8 mouse cellular contexts compared by ENCODE assay signal in genomic region chr5:65157412-65158381, GRCm38 (mm10). TPM values are rescaled to one million over a fixed set of nuclear protein-coding genes. Genes with fewer than 3 reads are reported as not detected.
DNase-seq lines count a peak whose midpoint lies in the region; ATAC-seq and TF ChIP-seq lines count a peak whose summit lies in the region.

No protein-coding gene starts in this region.

- no peaks in the 10 kb centered on the region for H3K9me3 ChIP-seq in kidney, postnatal 0 days (replicated peaks; ENCODE audit: low read length)

- peaks cover 7% of the 10 kb centered on the region; the same call in 1 of the 2 replicates for H3K4me1 ChIP-seq in kidney, postnatal 0 days (replicated peaks; ENCODE audit: insufficient read depth, low read length)

- no peaks in the 10 kb centered on the region for H3K27me3 ChIP-seq in kidney, postnatal 0 days (ENCODE audit: insufficient read depth, low read length)

- peak overlapping the region; percentile 37 for H3K4me2 ChIP-seq in kidney, postnatal 0 days (ENCODE audit: low read length)

- no peak overlapping the region for H3K4me3 ChIP-seq in kidney, postnatal 0 days (replicated peaks; ENCODE audit: low read depth, low read length)

- peak overlapping the region; percentile 84 for H3K27ac ChIP-seq in kidney, postnatal 0 days

- H3K36me3 ChIP-seq in kidney, postnatal 0 days (ENCODE audit: insufficient read depth, low read length), result 0 out of 2 replicates have a peak, but pooled peaks cover 6% of the 10 kb centered on the region

- peak; percentile 73 for TF ChIP-seq CTCF in kidney, postnatal 0 days (IDR thresholded peaks at IDR 0.05; ENCODE audit: low read depth)

- DNase-seq in ovary, postnatal 36 days (ENCODE audit: low spot score), result peak; percentile 19
- DNase-seq in ovary, postnatal 10 days (ENCODE audit: low spot score), result no peak
- DNase-seq in heart, adult 8-10 months (ENCODE audit: low spot score), result peak; percentile 89
- DNase-seq in kidney, postnatal 0 days (ENCODE audit: low spot score), result peak; percentile 94
- peak; percentile 53 for DNase-seq in skeletal muscle tissue, adult 2 months (ENCODE audit: low read depth, low spot score)
- no peak for DNase-seq in layer of hippocampus, adult 8-10 months (ENCODE audit: low spot score in 2 of 2)
- DNase-seq in spleen, postnatal 36 days (ENCODE audit: low spot score in 2 of 2), result no peak
- DNase-seq in layer of hippocampus, adult 11-12 months (ENCODE audit: low spot score), result no peak

- WGBS in kidney, postnatal 0 days, result 29% methylated on average over 22 of the region's 22 CpGs

- no peak overlapping the region for H3K9ac ChIP-seq in kidney, postnatal 0 days (ENCODE audit: low read depth, low read length)

- peak; percentile 88 for ATAC-seq in kidney, postnatal 0 days (replicated peaks; ENCODE audit: low FRiP score, low read depth)

RNA-seq across cellular contexts. Expression of gene Wdr19, which starts 41.8 kb away (rescaled TPM):
- total RNA-seq in heart, adult 8-10 months (2022), result 1 to 10 TPM in 2 of 4 experiments, under 1 TPM in 2; 0.66 to 2.3 (median 1.2) TPM
- 9.9 and 10.2 TPM in 2 replicates for polyA plus RNA-seq in kidney, postnatal 0 days (2015; fragmentation: Nextera tagmentation; extraction: Ambion mirVana)
- total RNA-seq in layer of hippocampus, adult 8-10 months (2022), result 10 to 100 TPM; 23.2 to 25.4 (median 24.1) TPM

RNA-seq across cellular contexts. Expression of gene Klhl5, which starts 50.4 kb away (rescaled TPM):
- 10 to 100 TPM; 13.0 to 16.0 (median 13.4) TPM for total RNA-seq in heart, adult 8-10 months (2022)
- 26.5 and 27.5 TPM in 2 replicates for polyA plus RNA-seq in kidney, postnatal 0 days (2015; fragmentation: Nextera tagmentation; extraction: Ambion mirVana)
- 10 to 100 TPM; 50.1 to 53.7 (median 52.7) TPM for total RNA-seq in layer of hippocampus, adult 8-10 months (2022)

Comparison
In these comparisons a context has a peak if more than half of its experiments do, and no peak if none do; other contexts are left out.
1. DNase-seq: peak in ovary, postnatal 36 days (single experiment), heart, adult 8-10 months (single experiment), kidney, postnatal 0 days (single experiment) and skeletal muscle tissue, adult 2 months (single experiment); none in ovary, postnatal 10 days (single experiment), layer of hippocampus, adult 8-10 months (0 of 2), spleen, postnatal 36 days (0 of 2) and layer of hippocampus, adult 11-12 months (single experiment).
2. RNA of gene Wdr19, which starts 41.8 kb away (total RNA-seq): 23.2 to 25.4 TPM in layer of hippocampus, adult 8-10 months; 0.66 to 2.3 TPM in heart, adult 8-10 months; every median in the first group is over 4 times any median in the second.